Mouse (Mus musculus) monocyte, adult 2 months (primary cell): ENCODE results near the gene Mei1.
A peak's percentile ranks its signal among the peaks of the same experiment; 100 is the strongest.

Experiments
- DNase-seq, 2 experiments: peaks; one replicate each; pipeline ENCODE4 v3.0.0; 2022; ENCODE audit warnings: low spot score in 2 of 2, low read depth in 1 of 2

Mei1 gene

DNA sequence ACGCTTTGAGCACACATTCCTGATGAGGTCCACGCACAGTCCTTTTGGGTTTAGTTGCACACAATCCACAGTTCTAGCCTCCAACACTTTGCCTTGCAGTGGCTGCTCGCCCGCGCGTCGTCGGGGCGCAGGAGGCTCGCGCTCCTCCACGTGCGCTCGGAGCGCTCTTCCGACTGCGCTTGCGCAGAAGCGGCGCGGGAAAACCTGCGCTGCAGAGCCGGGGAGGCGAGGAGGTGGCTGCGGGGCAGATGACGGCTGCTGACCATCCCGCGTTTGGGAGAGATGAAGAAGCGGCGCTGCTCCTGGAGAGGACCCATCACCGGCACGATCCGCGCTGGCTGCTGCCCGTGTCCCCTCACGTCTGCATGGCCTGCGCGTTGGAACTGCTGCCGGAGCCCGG is at the start of gene Mei1:
Mei1 (plus strand) TSS at position 99 of the 400 bp plus-strand sequence.
- DNase-seq = no peak

GRCm38 (mm10) chr15:82022535-82023088 is 47.2 kb upstream of the Mei1 start:
- DNase-seq = no peak

GRCm38 (mm10) chr15:82023965-82024635 is 45.7 kb upstream of the Mei1 start:
- DNase-seq = no peak

GRCm38 (mm10) chr15:82027276-82027675 is 42.5 kb upstream of the Mei1 start:
- DNase-seq = no peak

GRCm38 (mm10) chr15:82027726-82028125 is 42.1 kb upstream of the Mei1 start:
- no peak for DNase-seq

DNA sequence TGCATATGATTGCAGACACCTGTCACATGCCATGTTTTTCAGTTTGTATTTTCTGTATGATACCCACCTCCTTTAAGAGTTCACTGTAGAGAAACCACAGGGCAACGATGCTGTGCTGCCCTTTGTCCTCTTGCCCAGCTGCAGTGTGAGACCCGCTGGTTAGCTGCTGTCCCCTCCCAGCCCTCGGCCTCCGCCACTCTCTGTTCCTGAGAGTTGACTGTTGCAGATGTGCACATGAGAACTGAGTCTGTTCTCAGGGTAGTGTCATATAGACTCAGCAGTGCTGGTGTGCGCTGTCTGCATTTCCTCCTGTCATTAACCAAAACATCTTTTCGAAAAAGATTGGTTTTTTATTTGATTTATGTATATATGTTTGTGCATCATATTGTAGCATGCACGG is 37.4 kb upstream of the Mei1 start:
- DNase-seq = no peak

GRCm38 (mm10) chr15:82033762-82034161 is 36.0 kb upstream of the Mei1 start, which contains the start of gene Desi1:
Gene Desi1 (minus strand): TSS chr15:82033862.
- DNase-seq = no peak

- no peak for DNase-seq
Measured at GRCm38 (mm10) chr15:82035904-82036689, 33.7 kb upstream of the Mei1 start.

DNA sequence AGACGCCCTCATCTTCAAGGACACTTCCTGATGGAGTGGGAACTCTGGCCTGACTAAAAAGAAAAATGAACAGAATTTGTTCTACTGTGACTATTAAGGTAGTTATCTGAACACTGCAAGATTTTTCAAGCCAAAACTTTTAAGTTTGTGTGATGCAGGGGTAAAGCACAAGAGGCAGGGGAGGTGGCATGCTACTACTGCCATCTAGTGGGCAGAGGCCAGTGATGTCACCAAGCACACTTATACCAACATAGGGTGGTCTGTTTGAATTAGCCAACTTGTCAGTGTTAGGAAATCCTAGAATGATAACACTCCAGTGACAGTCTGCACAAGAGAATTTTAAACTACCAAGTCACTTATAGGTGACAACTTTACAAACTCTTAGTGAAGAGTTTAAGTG is 29.1 kb upstream of the Mei1 start:
- no peak for DNase-seq

- no peak for DNase-seq
Measured at GRCm38 (mm10) chr15:82044166-82044784, 25.5 kb upstream of the Mei1 start.

- no peak for DNase-seq
Measured at GRCm38 (mm10) chr15:82046246-82046891, 23.4 kb upstream of the Mei1 start.

DNA sequence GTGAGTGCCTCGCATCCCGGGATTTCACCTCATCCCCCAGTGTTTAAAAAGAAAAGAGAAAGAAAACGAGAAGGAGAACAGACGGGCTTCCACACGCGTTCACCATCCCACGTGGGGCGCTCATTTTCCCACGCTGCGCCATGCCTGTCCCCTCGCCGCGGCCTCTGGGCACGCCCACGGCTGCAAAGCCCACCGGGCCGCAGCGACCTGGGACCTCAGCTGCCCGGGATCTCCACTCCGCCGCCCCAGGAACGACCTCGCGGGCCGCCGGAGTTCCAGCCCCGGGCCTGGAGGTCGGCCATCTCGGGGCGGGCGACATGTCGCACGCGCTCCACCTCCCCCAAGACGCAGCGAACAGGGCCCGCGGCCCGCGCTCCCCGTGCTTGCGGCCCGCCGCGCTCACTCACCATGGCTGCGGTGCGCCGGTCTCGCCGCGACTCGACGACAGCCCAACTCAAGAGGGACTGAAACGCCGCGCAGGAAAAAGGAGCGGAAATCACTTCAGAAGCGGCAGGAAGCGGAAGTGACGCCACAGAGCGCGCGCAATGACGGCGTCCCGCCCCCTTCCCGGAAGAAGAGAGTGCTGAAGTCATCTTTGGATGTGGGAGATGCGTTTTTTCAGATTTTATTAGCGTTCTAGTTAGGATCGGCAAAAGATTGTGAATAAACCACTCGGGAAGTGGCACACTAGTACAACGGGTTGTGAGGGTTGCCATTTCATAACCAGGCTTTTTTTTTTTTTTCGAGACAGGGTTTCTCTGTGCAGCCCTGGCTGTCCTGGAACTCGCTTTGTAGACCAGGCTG is 22.5 kb upstream of the Mei1 start, which contains the start of gene Snu13:
Snu13 (minus strand) TSS at position 519 of the 804 bp plus-strand sequence.
- DNase-seq = peak; percentile 60 to 83

DNA sequence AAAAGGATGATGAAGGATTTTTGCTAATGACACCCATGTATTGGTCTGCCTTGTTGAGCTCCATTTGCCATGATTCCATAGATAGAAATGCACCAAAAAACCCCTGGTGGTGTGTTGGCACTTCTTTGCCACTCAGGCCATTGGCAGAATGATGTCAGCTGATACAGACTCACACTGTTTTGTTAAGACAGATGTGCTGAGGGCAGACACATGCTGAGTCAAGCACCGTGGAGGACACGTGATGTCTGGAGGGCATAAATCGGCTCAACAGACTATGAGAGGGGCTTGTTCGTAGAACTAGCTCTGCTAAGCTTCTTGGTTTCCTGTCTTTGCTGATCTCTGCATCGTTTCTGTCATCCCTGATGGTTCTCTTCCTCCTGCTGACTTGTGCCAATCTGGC is 17.3 kb upstream of the Mei1 start:
- no peak for DNase-seq

DNA sequence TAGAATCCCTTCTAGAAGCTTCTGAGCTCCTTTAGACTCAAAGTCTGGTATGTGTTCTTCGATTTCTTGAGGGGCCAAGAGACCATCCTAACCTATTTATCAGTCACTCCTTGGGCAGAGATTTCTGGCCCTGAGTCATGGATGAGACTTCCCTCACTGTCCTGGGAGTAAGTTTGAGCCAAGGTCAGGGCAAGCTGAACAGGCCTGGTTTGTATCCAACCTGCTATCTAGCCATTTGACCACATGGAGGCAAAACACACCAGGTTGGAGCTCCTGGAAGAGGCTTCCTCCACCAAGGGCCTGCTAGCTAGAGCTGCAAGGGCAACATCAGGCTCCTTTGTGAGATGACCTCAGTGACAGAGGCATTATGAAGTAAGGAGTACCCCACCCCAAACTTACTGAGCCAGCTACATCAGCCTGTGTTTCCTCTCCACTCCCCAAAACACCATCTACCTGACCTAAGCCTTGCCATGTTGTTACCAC is 11.0 kb upstream of the Mei1 start, which contains the start of gene 4930407I10Rik:
4930407I10Rik (plus strand) TSS at position 433 of the 483 bp plus-strand sequence.
- no peak for DNase-seq

GRCm38 (mm10) chr15:82063909-82064308 is 5.9 kb upstream of the Mei1 start:
- no peak for DNase-seq

GRCm38 (mm10) chr15:82065511-82065910 is 4.3 kb upstream of the Mei1 start:
- peak in 1 of 2 experiments; percentile 21 for DNase-seq

DNA sequence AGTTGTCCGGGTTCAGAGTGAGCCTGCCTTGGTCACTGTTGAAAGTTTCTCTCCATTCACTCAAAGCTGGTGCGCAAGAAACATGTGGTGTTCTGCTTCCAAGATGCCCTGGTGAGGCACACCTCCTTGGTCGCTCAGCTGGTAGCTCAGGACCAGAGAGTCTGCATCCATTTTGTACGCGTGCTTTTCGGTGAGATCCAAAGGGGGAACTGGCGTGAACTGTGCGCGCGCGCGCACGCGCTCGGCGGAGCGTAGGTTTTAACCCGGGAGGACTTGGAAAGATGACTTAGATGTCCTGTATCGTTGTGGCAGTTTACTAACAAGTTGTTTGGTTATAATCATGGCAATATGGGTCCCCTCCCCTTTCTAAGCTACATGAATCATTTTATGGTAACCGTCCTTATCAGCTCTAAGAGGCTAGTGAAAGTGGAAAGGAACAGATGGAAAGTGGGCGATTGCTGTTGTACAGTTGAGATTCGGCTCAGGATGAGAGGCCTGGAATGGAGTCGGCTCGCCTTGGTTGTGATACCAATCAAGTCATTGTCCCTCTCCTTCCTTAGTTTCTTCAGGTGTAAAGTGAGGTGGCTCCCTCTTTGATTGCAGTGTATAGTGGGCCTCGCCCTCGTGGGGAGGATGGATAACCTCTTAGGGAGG is 2.1 kb downstream of the Mei1 start:
- DNase-seq = no peak

DNA sequence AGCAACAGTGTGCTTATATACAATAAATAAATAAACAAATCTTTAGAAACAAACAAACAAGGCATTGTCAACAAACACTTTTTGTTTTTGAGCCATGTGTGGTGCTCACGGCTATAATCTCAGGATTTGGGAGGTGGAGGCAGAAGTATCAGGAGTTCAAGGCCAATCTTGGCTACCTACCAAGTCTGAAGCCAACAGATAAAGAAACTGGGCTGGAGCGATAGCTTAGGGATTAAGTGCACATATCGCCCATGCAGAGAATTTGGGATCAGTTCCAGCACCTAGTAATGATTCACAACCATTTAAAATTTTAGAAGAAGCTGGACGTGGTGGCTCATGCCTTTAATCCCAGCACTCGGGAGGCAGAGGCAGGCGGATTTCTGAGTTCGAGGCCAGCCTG is 3.7 kb downstream of the Mei1 start:
- DNase-seq = no peak

- no peak for DNase-seq
Measured at GRCm38 (mm10) chr15:82079883-82080282, 10.1 kb downstream of the Mei1 start.

DNA sequence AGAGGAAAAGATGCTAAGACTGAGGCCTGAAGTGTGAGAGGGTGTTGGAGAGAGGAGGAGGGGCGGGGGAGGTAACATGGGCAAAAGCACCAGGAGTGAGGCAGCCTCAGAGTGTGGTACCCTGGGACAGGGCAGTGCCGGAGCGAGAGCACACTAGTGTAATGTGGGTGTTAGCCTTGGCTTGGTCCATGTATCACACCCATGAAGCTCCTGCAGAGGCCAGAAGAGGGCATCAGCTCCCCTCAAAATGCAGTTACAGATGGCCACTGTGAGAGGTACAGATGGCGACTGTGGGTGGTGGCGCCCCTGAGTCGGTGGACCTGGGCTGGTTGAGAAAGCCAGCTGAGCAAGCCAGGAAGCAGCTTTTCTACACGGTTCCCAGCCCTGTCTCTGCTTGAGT is 11.4 kb downstream of the Mei1 start:
- DNase-seq = no peak
